10 mouse cellular contexts compared by ENCODE assay signal in the genomic region with DNA sequence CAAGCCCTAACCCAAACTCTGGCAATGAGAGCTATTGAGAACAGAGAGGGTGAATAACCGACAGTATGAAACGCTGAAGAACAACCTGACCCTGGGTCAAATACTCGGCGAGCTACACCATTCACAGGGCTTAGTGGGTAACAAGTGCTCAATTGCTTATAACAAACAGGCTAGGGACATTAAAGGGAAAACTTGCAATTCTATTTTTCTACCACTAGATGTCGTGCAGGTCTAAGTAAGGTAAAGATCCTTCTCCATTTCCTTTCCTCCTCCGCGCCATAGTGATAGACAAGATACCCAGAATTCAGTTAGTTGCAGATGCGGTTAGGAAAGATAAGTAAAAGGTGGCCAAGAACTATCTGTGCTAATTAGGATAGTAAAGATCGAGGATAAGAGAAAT. TPM values are rescaled to one million over a fixed set of nuclear protein-coding genes. Genes with fewer than 3 reads are reported as not detected.
DNase-seq lines count a peak whose midpoint lies in the region; ATAC-seq and TF ChIP-seq lines count a peak whose summit lies in the region.
"Had no signal": no experiment of that assay in that cellular context is flagged by ENCODE, and none has a peak within 500 bp of the region (broad histone marks: within the 10 kb centered on the region; RNA-seq: fewer than 3 reads in every experiment).

No protein-coding gene starts in this region.

- H3K9ac ChIP-seq in heart, adult 2 months (ENCODE audit: low read depth, low read length) = no peak overlapping the region

- no peak for TF ChIP-seq POLR2A in heart, adult 2 months (IDR thresholded peaks at IDR 0.05; ENCODE audit: insufficient read depth, low read depth, low read length)
- TF ChIP-seq POLR2A in testis, adult 2 months (IDR thresholded peaks at IDR 0.05; ENCODE audit: control insufficient read depth, low read depth, low read length) = no peak

- intact Hi-C loops in heart, adult 2 months (cut with DNase I) = loop anchor here (1.0 kb wide), 1 partner anchor 101 kb away; no protein-coding TSS in a partner anchor
- intact Hi-C loops in gastrocnemius, postnatal 36 days (cut with DNase I) = no loop called here

- no peaks in the 10 kb centered on the region for H3K36me3 ChIP-seq in heart, adult 2 months (ENCODE audit: control insufficient read depth, insufficient read depth, low read length)
- no peaks in the 10 kb centered on the region for H3K36me3 ChIP-seq in heart, embryonic 10.5 days
- H3K36me3 ChIP-seq in testis, adult 2 months (ENCODE audit: control insufficient read depth, insufficient read depth, low read length) = no peaks in the 10 kb centered on the region

- 5% methylated on average over 9 of the region's 9 CpGs for WGBS in heart, adult 2 months
- 9% methylated on average over 9 of the region's 9 CpGs for WGBS in heart, embryonic 10.5 days

- no peaks in the 10 kb centered on the region for H3K9me3 ChIP-seq in heart, embryonic 10.5 days

- H3K79me2 ChIP-seq in heart, adult 2 months (replicated peaks; ENCODE audit: control insufficient read depth, insufficient read depth, low read length) = no peaks in the 10 kb centered on the region

- H3K4me1 ChIP-seq in heart, adult 2 months (ENCODE audit: control insufficient read depth, insufficient read depth, low read length) = no peaks in the 10 kb centered on the region
- H3K4me1 ChIP-seq in heart, embryonic 10.5 days = no peaks in the 10 kb centered on the region
- peaks cover 2% of the 10 kb centered on the region; the same call in 1 of the 2 replicates for H3K4me1 ChIP-seq in testis, adult 2 months (ENCODE audit: control insufficient read depth, insufficient read depth, low read length)

- no peak overlapping the region for H3K27ac ChIP-seq in heart, adult 2 months
- H3K27ac ChIP-seq in heart, embryonic 10.5 days = no peak overlapping the region
- H3K27ac ChIP-seq in testis, adult 2 months (ENCODE audit: control insufficient read depth, insufficient read depth, low read depth, low read length) = no peak overlapping the region

- TF ChIP-seq CTCF in heart, adult 2 months (IDR thresholded peaks at IDR 0.05) = peak; percentile 87
- peak; percentile 53; the same call in 1 of the 2 replicates for TF ChIP-seq CTCF in testis, adult 2 months (IDR thresholded peaks at IDR 0.05; ENCODE audit: control insufficient read depth, insufficient read depth, insufficient replicate concordance, low read depth, low read length)

- TF ChIP-seq EP300 in heart, adult 2 months (IDR thresholded peaks at IDR 0.05; ENCODE audit: insufficient read depth, low read depth, low read length) = no peak

- no peak for DNase-seq in heart, adult 2 months
- no peak for DNase-seq in heart, embryonic 10.5 days (ENCODE audit: low spot score)
- no peak for DNase-seq in testis, postnatal 14 days (ENCODE audit: low spot score)
- DNase-seq in gastrocnemius, postnatal 36 days = no peak
- no peak for DNase-seq in right cerebral cortex, adult 2 months (ENCODE audit: low spot score in 2 of 2)
- DNase-seq in yolk sac, embryonic 10.5 days (ENCODE audit: low spot score) = no peak

- no peak overlapping the region for H3K4me3 ChIP-seq in heart, adult 2 months
- no peak overlapping the region for H3K4me3 ChIP-seq in heart, embryonic 10.5 days
- H3K4me3 ChIP-seq in testis, adult 2 months (ENCODE audit: control insufficient read depth, low read depth, low read length) = no peak overlapping the region

- H3K27me3 ChIP-seq in heart, adult 2 months (ENCODE audit: control insufficient read depth, insufficient read depth, low read length) = no peaks in the 10 kb centered on the region
- peaks cover 24% of the 10 kb centered on the region for H3K27me3 ChIP-seq in heart, embryonic 10.5 days (ENCODE audit: insufficient read depth, poor library complexity, severe bottlenecking)
- H3K27me3 ChIP-seq in testis, adult 2 months (ENCODE audit: control insufficient read depth, insufficient read depth, low read length) = no peaks in the 10 kb centered on the region

- peak; percentile 76 for ATAC-seq in granulocyte monocyte progenitor cell, adult 5-6 weeks (replicated peaks; ENCODE audit: poor library complexity, severe bottlenecking)

RNA-seq across cellular contexts. Expression of gene Marveld3, which starts 8.3 kb away (rescaled TPM):
- under 1 TPM; 0.11 to 0.31 TPM for total RNA-seq in heart, adult 2 months (2021)
- polyA plus RNA-seq in heart, adult 2 months (2012; rRNA removed) = 0.10 and 0.12 TPM in 2 replicates
- 0.10 and 0.68 TPM in 2 replicates for polyA plus RNA-seq in heart, embryonic 10.5 days (2016; fragmentation: Nextera tagmentation; extraction: Ambion mirVana)
- 0.80 and 1.3 TPM in 2 replicates for polyA plus RNA-seq in testis, adult 2 months (2012; rRNA removed)
- total RNA-seq in granulocyte monocyte progenitor cell, adult 5-6 weeks (2014; fragmentation: Nextera tagmentation) = not detected in 2 replicates
- total RNA-seq in granulocyte monocyte progenitor cell, adult 5-6 weeks (2017) = not detected in 2 replicates
- not detected for total RNA-seq in gastrocnemius, postnatal 36 days (2021)

RNA-seq across cellular contexts. Expression of gene Tat, which starts 19.9 kb away (rescaled TPM):
- 1 to 10 TPM in 1 of 2 experiments, under 1 TPM in 1; 0.89 to 1.1 TPM for total RNA-seq in heart, adult 2 months (2021)
- 1.3 TPM in 2 replicates for polyA plus RNA-seq in heart, adult 2 months (2012; rRNA removed)
- not detected in 2 replicates for polyA plus RNA-seq in heart, embryonic 10.5 days (2016; fragmentation: Nextera tagmentation; extraction: Ambion mirVana)
- 0.05 TPM in 1 of 2 replicates, not detected in the other for polyA plus RNA-seq in testis, adult 2 months (2012; rRNA removed)
- total RNA-seq in granulocyte monocyte progenitor cell, adult 5-6 weeks (2014; fragmentation: Nextera tagmentation) = not detected in 2 replicates
- total RNA-seq in granulocyte monocyte progenitor cell, adult 5-6 weeks (2017) = not detected in 2 replicates
- total RNA-seq in gastrocnemius, postnatal 36 days (2021) = not detected
- total RNA-seq: left cerebral cortex, postnatal 10 days had no signal
- polyA plus RNA-seq: small intestine, adult 2 months had no signal
